Mouse (Mus musculus) liver, postnatal 0 days (tissue): Measurements from ENCODE around the gene Zxdc. TPM values are rescaled to one million over a fixed set of nuclear protein-coding genes. Genes with fewer than 3 reads are reported as not detected.

ENCODE experiments used
- ATAC-seq: fragments of 200-750 bp; cut with Nextera tagmentation; 2 replicates; pipeline ENCODE4 v1.8.0; 2017; ENCODE audit warnings: mild to moderate bottlenecking, moderate library complexity
- DNase-seq: peaks from one replicate; pipeline ENCODE4 v3.0.0-alpha.2; 2016
- H3K27ac ChIP-seq: fragments of 300-500 bp; sonication (generic); 2 replicates; pipeline ENCODE4 v1.5.1; 2014; ENCODE audit warnings: antibody characterized with exemption, moderate library complexity, mild to moderate bottlenecking, low read depth
- H3K27me3 ChIP-seq: fragments of 300-500 bp; sonication (generic); 2 replicates; pipeline ENCODE4 v1.6.1; 2014; ENCODE audit warnings: low read length, control low read depth, mixed read lengths; ENCODE audit not compliant: insufficient read depth
- H3K36me3 ChIP-seq: fragments of 300-500 bp; sonication (generic); replicated peaks from 2 replicates; pipeline ENCODE4 v1.6.1; 2014; ENCODE audit warnings: mild to moderate bottlenecking, control low read depth, low read length, moderate library complexity, mixed read lengths; ENCODE audit not compliant: insufficient read depth
- H3K4me1 ChIP-seq: fragments of 300-500 bp; sonication (generic); 2 replicates; pipeline ENCODE4 v1.6.1; 2014; ENCODE audit warnings: antibody characterized with exemption, mild to moderate bottlenecking, control low read depth; ENCODE audit not compliant: insufficient read depth
- H3K4me2 ChIP-seq: fragments of 300-500 bp; sonication (generic); 2 replicates; pipeline ENCODE4 v1.6.1; 2014; ENCODE audit warnings: low read depth, mild to moderate bottlenecking, low read length, moderate library complexity, mixed read lengths
- H3K4me3 ChIP-seq: fragments of 300-500 bp; sonication (generic); 2 replicates; pipeline ENCODE4 v1.5.1; 2014; ENCODE audit warnings: low read depth, low read length
- H3K9ac ChIP-seq: fragments of 300-500 bp; sonication (generic); replicated peaks from 2 replicates; pipeline ENCODE4 v1.6.1; 2014; ENCODE audit warnings: mild to moderate bottlenecking, moderate library complexity
- H3K9me3 ChIP-seq: fragments of 300-500 bp; sonication (generic); 2 replicates; pipeline ENCODE4 v1.6.1; 2016; ENCODE audit warnings: mild to moderate bottlenecking, control low read depth, low read length, mixed read lengths
- CTCF ChIP-seq: sonication (generic); IDR thresholded peaks from 2 replicates; pipeline ENCODE4 v1.5.1; 2016; ENCODE audit warnings: antibody characterized with exemption, low read depth
- EP300 ChIP-seq: IDR thresholded peaks from 2 replicates; pipeline ENCODE4 v1.6.1; 2016; ENCODE audit warnings: antibody characterized with exemption, low read depth, mild to moderate bottlenecking
- WGBS: fragments of 180-500 bp; shearing (Covaris S2); extraction: QIAGEN DNeasy Blood & Tissue Kit; methylation state at CpG from one replicate; pipeline ENCODE4 v1.1.7; 2014; ENCODE audit not compliant: insufficient replicate concordance; 5-methylcytosine and 5-hydroxymethylcytosine counted together
- polyA plus RNA-seq: library from polyadenylated mRNA; unstranded; fragments of >200 nt; fragmentation: Nextera tagmentation; extraction: Ambion mirVana; gene quantifications from 2 replicates; pipeline ENCODE4 v1.2.1, GENCODE M21; 2015

Gene Zxdc
- polyA plus RNA-seq: 2.1 and 2.8 TPM in 2 replicates

- peak within 1 kb of the TSS; percentile 52 for H3K27ac ChIP-seq
- ATAC-seq (peak; percentile 95), DNase-seq (peak; percentile 97)
- H3K27me3 ChIP-seq: no peaks in the 10 kb centered on the region
- H3K4me2 ChIP-seq: peak within 1 kb of the TSS; percentile 96
- TF ChIP-seq EP300: no peak
- TF ChIP-seq CTCF: no peak
- no peaks in the 10 kb centered on the region for H3K9me3 ChIP-seq
- WGBS: 6% methylated on average over 39 of the region's 41 CpGs
- peak within 1 kb of the TSS; percentile 87 for H3K9ac ChIP-seq
- peaks cover 14% of the 10 kb centered on the region for H3K4me1 ChIP-seq
- H3K36me3 ChIP-seq: peaks cover 16% of the 10 kb centered on the region
- H3K4me3 ChIP-seq: peak within 1 kb of the TSS; percentile 75
These were observed at the start of gene Zxdc for GRCm38 (mm10) chr6:90368976-90369724. Gene Zxdc, plus strand, starts transcription at chr6:90369492.

- Histone ChIP-seq H3K4me2 (peak overlapping the region; percentile 49), H3K9ac (no peak overlapping the region), H3K27me3 (no peaks in the 10 kb centered on the region), H3K27ac (peak overlapping the region; percentile 85), H3K9me3 (no peaks in the 10 kb centered on the region), H3K36me3 (0 out of 2 replicates have a peak, but pooled peaks cover 3% of the 10 kb centered on the region), H3K4me1 (peaks cover 47% of the 10 kb centered on the region), H3K4me3 (no peak overlapping the region)
- TF ChIP-seq EP300 (0 out of 2 replicates have a peak, but pooled peaks have one; percentile 19), CTCF (no peak)
- DNase-seq (peak; percentile 78), ATAC-seq (peak; percentile 91)
- WGBS: 47% methylated on average over 5 of the region's 5 CpGs
These were observed 48.9 kb upstream of the Zxdc start for GRCm38 (mm10) chr6:90320429-90320828.

GRCm38 (mm10) chr6:90321811-90322210 is 47.5 kb upstream of the Zxdc start:
- 37% methylated on average over 4 of the region's 4 CpGs for WGBS
- ATAC-seq (no peak), DNase-seq (no peak)
- no peaks in the 10 kb centered on the region for H3K9me3 ChIP-seq
- no peak overlapping the region for H3K9ac ChIP-seq
- H3K4me3 ChIP-seq: no peak overlapping the region
- H3K27me3 ChIP-seq: no peaks in the 10 kb centered on the region
- H3K27ac ChIP-seq: peak overlapping the region; percentile 85
- H3K4me2 ChIP-seq: peak overlapping the region; percentile 22; the same call in 1 of the 2 replicates
- TF ChIP-seq EP300 (no peak), CTCF (no peak)
- no peaks in the 10 kb centered on the region for H3K36me3 ChIP-seq
- peaks cover 48% of the 10 kb centered on the region for H3K4me1 ChIP-seq

- Histone ChIP-seq H3K4me2 (peak overlapping the region; percentile 67), H3K9me3 (no peaks in the 10 kb centered on the region), H3K4me1 (peaks cover 43% of the 10 kb centered on the region), H3K36me3 (no peaks in the 10 kb centered on the region), H3K4me3 (0 out of 2 replicates have a peak overlapping the region, but pooled peaks have one; percentile 47), H3K27me3 (no peaks in the 10 kb centered on the region), H3K27ac (peak overlapping the region; percentile 69; the same call in 1 of the 2 replicates), H3K9ac (peak overlapping the region; percentile 50; the same call in 1 of the 2 replicates)
- TF ChIP-seq CTCF (no peak), EP300 (no peak)
- ATAC-seq (no peak), DNase-seq (no peak)
- WGBS: 49% methylated on average over 3 of the region's 3 CpGs
These were observed 45.3 kb upstream of the Zxdc start for GRCm38 (mm10) chr6:90324026-90324425.

DNA sequence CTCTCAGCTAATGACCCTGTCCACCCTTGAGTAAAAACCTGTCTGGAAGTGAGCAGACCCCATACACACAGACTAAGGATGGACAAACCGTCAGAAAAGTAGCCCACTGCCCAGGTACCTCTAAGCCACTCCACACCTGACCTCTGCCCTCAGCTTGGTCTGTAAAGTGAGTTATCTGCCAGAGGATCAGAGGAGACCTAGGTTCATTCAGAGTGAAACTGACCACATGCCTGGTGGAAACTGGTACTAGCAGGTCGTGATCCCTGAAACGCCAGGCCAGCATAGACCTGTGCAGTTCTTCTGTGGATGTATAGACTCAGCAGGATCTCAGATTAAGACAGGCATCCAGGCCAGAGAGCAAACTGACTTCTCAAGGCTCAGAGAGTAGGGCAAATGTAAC is 44.8 kb upstream of the Zxdc start:
- 41% methylated on average over 3 of the region's 3 CpGs for WGBS
- Histone ChIP-seq H3K36me3 (no peaks in the 10 kb centered on the region), H3K4me2 (peak overlapping the region; percentile 67), H3K4me3 (peak overlapping the region; percentile 47), H3K9ac (peak overlapping the region; percentile 50; the same call in 1 of the 2 replicates), H3K4me1 (peaks cover 39% of the 10 kb centered on the region), H3K27me3 (no peaks in the 10 kb centered on the region), H3K27ac (peak overlapping the region; percentile 69), H3K9me3 (no peaks in the 10 kb centered on the region)
- TF ChIP-seq CTCF: no peak
- no peak for TF ChIP-seq EP300
- ATAC-seq: 0 out of 2 replicates have a peak, but pooled peaks have one; percentile 22
- DNase-seq: no peak

DNA sequence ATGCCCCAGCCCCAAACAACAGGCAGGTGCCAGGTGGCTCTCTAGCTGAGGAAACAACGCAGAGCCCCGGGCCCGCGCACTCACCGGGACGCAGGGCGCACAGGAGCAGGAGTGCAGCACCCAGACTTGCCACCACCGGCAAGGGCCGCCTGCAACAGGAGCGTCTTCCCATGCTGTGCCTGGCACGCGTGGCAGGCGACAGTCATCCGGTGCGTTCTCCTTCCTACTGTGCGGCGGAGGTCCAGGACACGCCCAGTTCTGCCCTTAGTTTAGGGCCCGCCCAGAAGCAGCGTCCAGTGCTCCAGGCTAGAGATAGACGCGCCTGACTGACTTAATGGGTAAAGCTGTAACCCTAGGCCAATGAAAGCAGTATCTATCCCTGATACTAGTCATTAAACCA is 44.3 kb upstream of the Zxdc start, which contains the start of gene Chst13:
Chst13 (minus strand) TSS at position 195 of the 400 bp plus-strand sequence.
- no peak for TF ChIP-seq EP300
- TF ChIP-seq CTCF: no peak
- H3K27ac ChIP-seq: peak within 1 kb of the TSS; percentile 69
- peak; percentile 35 for ATAC-seq

More for the DNA sequence above, 44.3 kb upstream of the Zxdc start, which contains the start of gene Chst13:
- peak within 1 kb of the TSS; percentile 47 for H3K4me3 ChIP-seq
- H3K27me3 ChIP-seq: no peaks in the 10 kb centered on the region
- no peaks in the 10 kb centered on the region for H3K9me3 ChIP-seq
- DNase-seq: peak; percentile 55
- H3K36me3 ChIP-seq: no peaks in the 10 kb centered on the region
- 6% methylated on average over 22 of the region's 22 CpGs for WGBS
- H3K4me2 ChIP-seq: peak within 1 kb of the TSS; percentile 67
- H3K9ac ChIP-seq: peak within 1 kb of the TSS; percentile 50
- H3K4me1 ChIP-seq: peaks cover 34% of the 10 kb centered on the region
